Mouse (Mus musculus) midbrain, postnatal 0 days (tissue): ENCODE measurements around the gene Plxna4. TPM values are rescaled to one million over a fixed set of nuclear protein-coding genes. Genes with fewer than 3 reads are reported as not detected.
"Not testable (repeated sequence)": the region's sequence is repeated elsewhere in the genome, so short reads cannot be mapped to it uniquely, and the experiment has no call there.

Experiments
- ATAC-seq: fragments of 200-750 bp; cut with Nextera tagmentation; 2 replicates; pipeline ENCODE4 v1.8.0; 2017; ENCODE audit warnings: moderate number of reproducible peaks, mild to moderate bottlenecking, moderate TSS enrichment, moderate library complexity; ENCODE audit not compliant: low FRiP score
- DNase-seq: peaks from one replicate; pipeline ENCODE4 v3.0.0-alpha.2; 2015; ENCODE audit warnings: low spot score
- H3K27ac ChIP-seq: fragments of 300-500 bp; sonication (generic); 2 replicates; pipeline ENCODE4 v1.5.1; 2014; ENCODE audit warnings: low read depth, mild to moderate bottlenecking, low read length, mixed read lengths
- H3K27me3 ChIP-seq: fragments of 300-500 bp; sonication (generic); 2 replicates; pipeline ENCODE4 v1.6.1; 2014; ENCODE audit warnings: low read length, control low read depth, mixed read lengths; ENCODE audit not compliant: insufficient read depth
- H3K36me3 ChIP-seq: fragments of 300-500 bp; sonication (generic); 2 replicates; pipeline ENCODE4 v1.6.1; 2014; ENCODE audit warnings: low read length, control low read depth, mixed read lengths; ENCODE audit not compliant: insufficient read depth
- H3K4me1 ChIP-seq: fragments of 300-500 bp; sonication (generic); 2 replicates; pipeline ENCODE4 v1.6.1; 2014; ENCODE audit warnings: mild to moderate bottlenecking, control low read depth, antibody characterized with exemption, low read length, mixed read lengths; ENCODE audit not compliant: insufficient read depth
- H3K4me2 ChIP-seq: fragments of 300-500 bp; sonication (generic); 2 replicates; pipeline ENCODE4 v1.6.1; 2014; ENCODE audit warnings: low read depth, mild to moderate bottlenecking, low read length, mixed read lengths; ENCODE audit not compliant: poor library complexity, severe bottlenecking
- H3K4me3 ChIP-seq: fragments of 300-500 bp; sonication (generic); 2 replicates; pipeline ENCODE4 v1.5.1; 2014; ENCODE audit warnings: low read depth, mild to moderate bottlenecking, low read length, moderate library complexity
- H3K9ac ChIP-seq: fragments of 300-500 bp; sonication (generic); replicated peaks from 2 replicates; pipeline ENCODE4 v1.6.1; 2014; ENCODE audit warnings: mild to moderate bottlenecking, low read length, moderate library complexity, mixed read lengths; ENCODE audit not compliant: poor library complexity, severe bottlenecking
- H3K9me3 ChIP-seq: fragments of 300-500 bp; sonication (generic); 2 replicates; pipeline ENCODE4 v1.6.1; 2016; ENCODE audit warnings: low read length, control low read depth
- CTCF ChIP-seq: IDR thresholded peaks from 2 replicates; pipeline ENCODE4 v1.5.1; 2016; ENCODE audit warnings: antibody characterized with exemption, mild to moderate bottlenecking
- WGBS: fragments of 180-500 bp; shearing (Covaris S2); extraction: QIAGEN DNeasy Blood & Tissue Kit; methylation state at CpG from one replicate; pipeline ENCODE4 v1.1.7; 2014; 5-methylcytosine and 5-hydroxymethylcytosine counted together
- polyA plus RNA-seq: library from polyadenylated mRNA; unstranded; fragments of >200 nt; fragmentation: Nextera tagmentation; extraction: Ambion mirVana; gene quantifications from 2 replicates; pipeline ENCODE4 v1.2.1, GENCODE M21; 2015
- total RNA-seq: library from RNA; depleted of rRNA; stranded (reverse); fragments of >200 nt; gene quantifications from 2 replicates; pipeline ENCODE4 v1.2.3, GENCODE M21; 2014

The Plxna4 gene
- total and polyA plus RNA-seq, 2 experiments from 2014 or later = 9.6 to 39.7 TPM

- no peak for TF ChIP-seq CTCF
- H3K4me2 ChIP-seq = no peak overlapping the region
- H3K9ac ChIP-seq = no peak overlapping the region
- no peak overlapping the region for H3K27ac ChIP-seq
- H3K36me3 ChIP-seq = peaks cover 7% of the 10 kb centered on the region; the same call in 1 of the 2 replicates
- no peak for DNase-seq
- WGBS = 88% methylated on average over 1 of the region's 1 CpGs
- H3K27me3 ChIP-seq = no peaks in the 10 kb centered on the region
- no peaks in the 10 kb centered on the region for H3K9me3 ChIP-seq
- no peak for ATAC-seq
- H3K4me3 ChIP-seq = no peak overlapping the region
- no peaks in the 10 kb centered on the region for H3K4me1 ChIP-seq
Observed at GRCm38 (mm10) chr6:32512010-32512409, 76.0 kb downstream of the Plxna4 start.

GRCm38 (mm10) chr6:32510924-32511323, 77.1 kb downstream of the Plxna4 start:
- ATAC-seq = no peak
- H3K27me3 ChIP-seq = no peaks in the 10 kb centered on the region

GRCm38 (mm10) chr6:32510491-32510890, 77.5 kb downstream of the Plxna4 start:
- Histone ChIP-seq H3K27me3 (no peaks in the 10 kb centered on the region), H3K9me3 (no peaks in the 10 kb centered on the region), H3K4me1 (no peaks in the 10 kb centered on the region), H3K4me3 (no peak overlapping the region), H3K9ac (no peak overlapping the region), H3K27ac (no peak overlapping the region), H3K36me3 (no peaks in the 10 kb centered on the region), H3K4me2 (no peak overlapping the region)
- ATAC-seq (no peak), DNase-seq (no peak)
- WGBS = 100% methylated on average over 1 of the region's 1 CpGs
- no peak for TF ChIP-seq CTCF

More at GRCm38 (mm10) chr6:32510924-32511323, 77.1 kb downstream of the Plxna4 start:
- DNase-seq = no peak
- TF ChIP-seq CTCF = no peak
- Histone ChIP-seq H3K4me1 (no peaks in the 10 kb centered on the region), H3K36me3 (no peaks in the 10 kb centered on the region), H3K4me3 (no peak overlapping the region), H3K27ac (no peak overlapping the region), H3K9ac (no peak overlapping the region), H3K9me3 (no peaks in the 10 kb centered on the region), H3K4me2 (no peak overlapping the region)
- WGBS = 84% methylated on average over 7 of the region's 7 CpGs

GRCm38 (mm10) chr6:32509046-32509445, 78.9 kb downstream of the Plxna4 start:
- ATAC-seq (no peak), DNase-seq (no peak)
- Histone ChIP-seq H3K27ac (no peak overlapping the region), H3K9ac (no peak overlapping the region), H3K27me3 (no peaks in the 10 kb centered on the region), H3K4me3 (no peak overlapping the region), H3K36me3 (no peaks in the 10 kb centered on the region), H3K4me1 (no peaks in the 10 kb centered on the region), H3K9me3 (no peaks in the 10 kb centered on the region), H3K4me2 (no peak overlapping the region)
- TF ChIP-seq CTCF = no peak
- WGBS = 53% methylated on average over 9 of the region's 9 CpGs

- ATAC-seq = no peak
- no peaks in the 10 kb centered on the region for H3K27me3 ChIP-seq
- H3K4me1 ChIP-seq = no peaks in the 10 kb centered on the region
- H3K27ac ChIP-seq = no peak overlapping the region
- TF ChIP-seq CTCF = no peak
- no peak overlapping the region for H3K9ac ChIP-seq
- no peak overlapping the region for H3K4me3 ChIP-seq
- no peaks in the 10 kb centered on the region for H3K9me3 ChIP-seq
- H3K36me3 ChIP-seq = no peaks in the 10 kb centered on the region
- no peak for DNase-seq
- no peak overlapping the region for H3K4me2 ChIP-seq
- WGBS = 69% methylated on average over 5 of the region's 5 CpGs
Observed at GRCm38 (mm10) chr6:32504963-32505362, 83.0 kb downstream of the Plxna4 start.

- DNase-seq, H3K9ac ChIP-seq, H3K36me3 ChIP-seq, ATAC-seq, H3K27ac ChIP-seq, H3K4me3 ChIP-seq, H3K27me3 ChIP-seq, H3K4me1 ChIP-seq, H3K4me2 ChIP-seq, H3K9me3 ChIP-seq: not testable (repeated sequence)
- WGBS = 95% methylated on average over 1 of the region's 1 CpGs
Observed at GRCm38 (mm10) chr6:32501186-32501585, 86.8 kb downstream of the Plxna4 start.
